Mouse (Mus musculus): ENCODE data around the gene Brca1.

GRCm38 (mm10) chr11:101589444-101589843, 37.7 kb upstream of the Brca1 start:
- TF ChIP-seq CTCF (IDR thresholded peaks at IDR 0.05), result peak; percentile 83
- no peak for TF ChIP-seq EP300 (IDR thresholded peaks at IDR 0.05)

Data from lung, postnatal 0 days (tissue).